In the genomic region with DNA sequence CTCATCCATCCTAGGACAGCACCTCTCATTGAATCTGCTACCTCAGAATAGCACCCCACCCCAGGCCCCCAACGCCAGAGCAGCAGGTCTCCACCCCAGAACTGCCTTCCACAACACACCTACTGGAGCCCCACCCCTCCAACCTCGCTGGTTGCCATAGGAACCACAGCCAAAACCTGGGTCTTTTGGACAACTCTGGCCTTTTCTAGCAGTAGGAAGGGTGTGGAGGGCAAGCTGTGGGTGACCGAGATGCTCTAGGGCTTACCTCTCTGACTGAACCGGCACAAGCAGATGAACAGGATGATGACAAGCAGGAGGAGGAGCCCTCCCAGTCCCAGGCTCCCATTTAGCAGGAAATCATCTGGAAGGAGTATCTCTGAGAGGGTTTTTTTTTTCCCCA, we compare ENCODE assay signal across 8 mouse cellular contexts. TPM values are rescaled to one million over a fixed set of nuclear protein-coding genes. Genes with fewer than 3 reads are reported as not detected.
DNase-seq lines count a peak whose midpoint lies in the region; ATAC-seq and TF ChIP-seq lines count a peak whose summit lies in the region.

No protein-coding gene starts in this region.

- H3K4me2 ChIP-seq in forebrain, postnatal 0 days (ENCODE audit: low read depth): peak overlapping the region; percentile 55
- H3K4me2 ChIP-seq in liver, embryonic 11.5 days: peak overlapping the region; percentile 67
- peak overlapping the region; percentile 54 for H3K4me2 ChIP-seq in midbrain, postnatal 0 days (ENCODE audit: low read depth, low read length, poor library complexity, severe bottlenecking)

- peak overlapping the region; percentile 45; the same call in 1 of the 2 replicates for H3K9ac ChIP-seq in forebrain, postnatal 0 days
- peak overlapping the region; percentile 60 for H3K9ac ChIP-seq in liver, embryonic 11.5 days (ENCODE audit: low read depth, low read length)
- peak overlapping the region; percentile 39 for H3K9ac ChIP-seq in midbrain, postnatal 0 days (replicated peaks; ENCODE audit: low read length, poor library complexity, severe bottlenecking)

- peak overlapping the region; percentile 82 for H3K27ac ChIP-seq in forebrain, postnatal 0 days (ENCODE audit: low read depth, low read length)
- H3K27ac ChIP-seq in liver, embryonic 11.5 days (ENCODE audit: low read depth, low read length): peak overlapping the region; percentile 81
- H3K27ac ChIP-seq in midbrain, postnatal 0 days (ENCODE audit: low read depth, low read length): peak overlapping the region; percentile 75

- DNase-seq in CD4-positive helper T cell, adult 2 months (ENCODE audit: low read depth, low spot score): peak; percentile 87
- DNase-seq in NIH3T3 (ENCODE audit: low read depth): peak; percentile 55
- peak; percentile 48 for DNase-seq in forebrain, postnatal 0 days
- DNase-seq in liver, embryonic 11.5 days (ENCODE audit: low spot score): no peak
- DNase-seq in midbrain, postnatal 0 days (ENCODE audit: low spot score): peak; percentile 44
- DNase-seq in thymus, postnatal 25 days: peak; percentile 79
- no peak for DNase-seq in urinary bladder, postnatal 10 days (ENCODE audit: low spot score)
- no peak for DNase-seq in right cerebral cortex, postnatal 25 days

- H3K4me1 ChIP-seq in forebrain, postnatal 0 days (ENCODE audit: insufficient read depth): peaks cover 3% of the 10 kb centered on the region; the same call in 1 of the 2 replicates
- H3K4me1 ChIP-seq in liver, embryonic 11.5 days (replicated peaks; ENCODE audit: control insufficient read depth, insufficient read depth, low read length): peaks cover 14% of the 10 kb centered on the region
- no peaks in the 10 kb centered on the region for H3K4me1 ChIP-seq in midbrain, postnatal 0 days (ENCODE audit: insufficient read depth, low read length)

- H3K27me3 ChIP-seq in forebrain, postnatal 0 days (ENCODE audit: insufficient read depth, low read length): no peaks in the 10 kb centered on the region
- no peaks in the 10 kb centered on the region for H3K27me3 ChIP-seq in liver, embryonic 11.5 days (replicated peaks; ENCODE audit: control insufficient read depth, insufficient read depth, low read length)
- no peaks in the 10 kb centered on the region for H3K27me3 ChIP-seq in midbrain, postnatal 0 days (ENCODE audit: insufficient read depth, low read length)

- no peak for TF ChIP-seq CTCF in forebrain, postnatal 0 days (IDR thresholded peaks at IDR 0.05; ENCODE audit: low read depth)
- no peak for TF ChIP-seq CTCF in midbrain, postnatal 0 days (IDR thresholded peaks at IDR 0.05)

- no peaks in the 10 kb centered on the region for H3K9me3 ChIP-seq in forebrain, postnatal 0 days (ENCODE audit: low read length)
- H3K9me3 ChIP-seq in liver, embryonic 11.5 days (ENCODE audit: control insufficient read depth, low read length): no peaks in the 10 kb centered on the region
- no peaks in the 10 kb centered on the region for H3K9me3 ChIP-seq in midbrain, postnatal 0 days (ENCODE audit: low read length)

- 2% methylated on average over 4 of the region's 4 CpGs for WGBS in forebrain, postnatal 0 days
- 3% methylated on average over 4 of the region's 4 CpGs for WGBS in liver, embryonic 11.5 days
- 0% methylated on average over 4 of the region's 4 CpGs for WGBS in midbrain, postnatal 0 days

- H3K36me3 ChIP-seq in forebrain, postnatal 0 days (ENCODE audit: insufficient read depth): no peaks in the 10 kb centered on the region
- no peaks in the 10 kb centered on the region for H3K36me3 ChIP-seq in liver, embryonic 11.5 days (ENCODE audit: control insufficient read depth, insufficient read depth, low read length)
- H3K36me3 ChIP-seq in midbrain, postnatal 0 days (ENCODE audit: insufficient read depth, low read length): no peaks in the 10 kb centered on the region

- peak; percentile 57 for ATAC-seq in forebrain, postnatal 0 days
- no peak; the same call in 1 of the 2 replicates for ATAC-seq in liver, embryonic 11.5 days (replicated peaks; ENCODE audit: low FRiP score)
- peak; percentile 56; the same call in 1 of the 2 replicates for ATAC-seq in midbrain, postnatal 0 days (ENCODE audit: low FRiP score)

- H3K4me3 ChIP-seq in forebrain, postnatal 0 days (ENCODE audit: low read depth, low read length): peak overlapping the region; percentile 39
- H3K4me3 ChIP-seq in liver, embryonic 11.5 days (ENCODE audit: low read depth, low read length): peak overlapping the region; percentile 58
- H3K4me3 ChIP-seq in midbrain, postnatal 0 days (ENCODE audit: low read depth, low read length): peak overlapping the region; percentile 27

RNA-seq across cellular contexts. Expression of a gene that starts 1.6 kb away (rescaled TPM):
- total RNA-seq in forebrain, postnatal 0 days (2014; rRNA removed): 15.7 and 17.4 TPM in 2 replicates
- polyA plus RNA-seq in forebrain, postnatal 0 days (2015; fragmentation: Nextera tagmentation; extraction: Ambion mirVana): 11.4 and 12.7 TPM in 2 replicates
- polyA plus RNA-seq in liver, embryonic 11.5 days (2014; fragmentation: Nextera tagmentation; extraction: Ambion mirVana): 24.1 and 28.1 TPM in 2 replicates
- total RNA-seq in midbrain, postnatal 0 days (2014; rRNA removed): 5.9 and 26.7 TPM in 2 replicates
- 7.8 and 12.0 TPM in 2 replicates for polyA plus RNA-seq in midbrain, postnatal 0 days (2015; fragmentation: Nextera tagmentation; extraction: Ambion mirVana)

RNA-seq across cellular contexts. Expression of a gene that starts 7.6 kb away (rescaled TPM):
- 0.76 and 1.1 TPM in 2 replicates for total RNA-seq in forebrain, postnatal 0 days (2014; rRNA removed)
- 0.64 and 1.1 TPM in 2 replicates for polyA plus RNA-seq in forebrain, postnatal 0 days (2015; fragmentation: Nextera tagmentation; extraction: Ambion mirVana)
- 0.70 and 0.78 TPM in 2 replicates for polyA plus RNA-seq in liver, embryonic 11.5 days (2014; fragmentation: Nextera tagmentation; extraction: Ambion mirVana)
- 1.4 and 2.1 TPM in 2 replicates for total RNA-seq in midbrain, postnatal 0 days (2014; rRNA removed)
- polyA plus RNA-seq in midbrain, postnatal 0 days (2015; fragmentation: Nextera tagmentation; extraction: Ambion mirVana): 1.0 and 1.6 TPM in 2 replicates

RNA-seq across cellular contexts. Expression of a gene that starts 10.8 kb away (rescaled TPM):
- 1.9 and 3.6 TPM in 2 replicates for total RNA-seq in forebrain, postnatal 0 days (2014; rRNA removed)
- 8.4 and 10.0 TPM in 2 replicates for polyA plus RNA-seq in forebrain, postnatal 0 days (2015; fragmentation: Nextera tagmentation; extraction: Ambion mirVana)
- polyA plus RNA-seq in liver, embryonic 11.5 days (2014; fragmentation: Nextera tagmentation; extraction: Ambion mirVana): 13.9 and 20.0 TPM in 2 replicates
- 1.8 and 4.1 TPM in 2 replicates for total RNA-seq in midbrain, postnatal 0 days (2014; rRNA removed)
- 9.2 and 9.5 TPM in 2 replicates for polyA plus RNA-seq in midbrain, postnatal 0 days (2015; fragmentation: Nextera tagmentation; extraction: Ambion mirVana)

RNA-seq across cellular contexts. Expression of a gene that starts 15.1 kb away (rescaled TPM):
- total RNA-seq in forebrain, postnatal 0 days (2014; rRNA removed): 0.71 TPM in 1 of 2 replicates, not detected in the other
- 0.09 TPM in 1 of 2 replicates, not detected in the other for polyA plus RNA-seq in forebrain, postnatal 0 days (2015; fragmentation: Nextera tagmentation; extraction: Ambion mirVana)
- 0.47 and 0.53 TPM in 2 replicates for polyA plus RNA-seq in liver, embryonic 11.5 days (2014; fragmentation: Nextera tagmentation; extraction: Ambion mirVana)
- not detected in 2 replicates for total RNA-seq in midbrain, postnatal 0 days (2014; rRNA removed)
- polyA plus RNA-seq in midbrain, postnatal 0 days (2015; fragmentation: Nextera tagmentation; extraction: Ambion mirVana): 0.09 TPM in 1 of 2 replicates, not detected in the other

RNA-seq across cellular contexts. Expression of a gene that starts 18.5 kb away (rescaled TPM):
- total RNA-seq in forebrain, postnatal 0 days (2014; rRNA removed): 0.38 TPM in 1 of 2 replicates, not detected in the other
- polyA plus RNA-seq in forebrain, postnatal 0 days (2015; fragmentation: Nextera tagmentation; extraction: Ambion mirVana): 0.50 and 0.80 TPM in 2 replicates
- not detected in 2 replicates for polyA plus RNA-seq in liver, embryonic 11.5 days (2014; fragmentation: Nextera tagmentation; extraction: Ambion mirVana)
- total RNA-seq in midbrain, postnatal 0 days (2014; rRNA removed): 0.49 and 1.2 TPM in 2 replicates
- polyA plus RNA-seq in midbrain, postnatal 0 days (2015; fragmentation: Nextera tagmentation; extraction: Ambion mirVana): 0.98 and 1.2 TPM in 2 replicates

Comparison
In these comparisons a context has a peak if more than half of its experiments do, and no peak if none do; other contexts are left out.
1. DNase-seq: peak in CD4-positive helper T cell, adult 2 months (single experiment), NIH3T3 (single experiment), forebrain, postnatal 0 days (single experiment), midbrain, postnatal 0 days (single experiment) and thymus, postnatal 25 days (single experiment); none in liver, embryonic 11.5 days (single experiment), urinary bladder, postnatal 10 days (single experiment) and right cerebral cortex, postnatal 25 days (single experiment).
2. Peak in every context shown above with its lines, with median percentiles within 50 percentile points of each other: H3K27ac ChIP-seq, H3K4me2 ChIP-seq, H3K4me3 ChIP-seq and H3K9ac ChIP-seq.